Mouse (Mus musculus) forebrain, embryonic 11.5 days (tissue): ENCODE measurements around the gene Eif4g1. TPM values are rescaled to one million over a fixed set of nuclear protein-coding genes. Genes with fewer than 3 reads are reported as not detected.

Source experiments
- ATAC-seq: fragments of 200-750 bp; cut with Nextera tagmentation; replicated peaks from 2 replicates; pipeline ENCODE4 v1.8.0; 2017; ENCODE audit warnings: moderate TSS enrichment; ENCODE audit not compliant: low FRiP score
- DNase-seq: peaks from one replicate; pipeline ENCODE4 v3.0.0-alpha.2; 2017; ENCODE audit warnings: low spot score
- H3K27ac ChIP-seq: fragments of 300-500 bp; sonication (generic); 2 replicates; pipeline ENCODE4 v1.5.1; 2014; ENCODE audit warnings: low read depth, low read length
- H3K27me3 ChIP-seq: fragments of 300-500 bp; sonication (generic); 2 replicates; pipeline ENCODE4 v1.6.1; 2014; ENCODE audit warnings: mild to moderate bottlenecking, low read length, mixed read lengths; ENCODE audit not compliant: control insufficient read depth, insufficient read depth
- H3K36me3 ChIP-seq: fragments of 300-500 bp; sonication (generic); 2 replicates; pipeline ENCODE4 v1.6.1; 2014; ENCODE audit warnings: mild to moderate bottlenecking, low read length, moderate library complexity, mixed read lengths; ENCODE audit not compliant: control insufficient read depth, insufficient read depth
- H3K4me1 ChIP-seq: fragments of 300-500 bp; sonication (generic); replicated peaks from 2 replicates; pipeline ENCODE4 v1.6.1; 2014; ENCODE audit warnings: low read length, mixed read lengths; ENCODE audit not compliant: control insufficient read depth, insufficient read depth
- H3K4me2 ChIP-seq: fragments of 300-500 bp; sonication (generic); 2 replicates; pipeline ENCODE4 v1.6.1; 2014; ENCODE audit warnings: low read depth, mild to moderate bottlenecking, low read length, moderate library complexity, mixed read lengths; ENCODE audit not compliant: severe bottlenecking
- H3K4me3 ChIP-seq: fragments of 300-500 bp; sonication (generic); 2 replicates; pipeline ENCODE4 v1.5.1; 2014; ENCODE audit warnings: low read depth, low read length
- H3K9ac ChIP-seq: fragments of 300-500 bp; sonication (generic); 2 replicates; pipeline ENCODE4 v1.6.1; 2014; ENCODE audit warnings: low read length
- H3K9me3 ChIP-seq: fragments of 300-500 bp; sonication (generic); 2 replicates; pipeline ENCODE4 v1.6.1; 2016; ENCODE audit warnings: low read length, mixed read lengths; ENCODE audit not compliant: control insufficient read depth
- WGBS: fragments of 180-500 bp; shearing (Covaris S2); extraction: QIAGEN DNeasy Blood & Tissue Kit; methylation state at CpG from one replicate; pipeline ENCODE4 v1.1.7; 2014; 5-methylcytosine and 5-hydroxymethylcytosine counted together
- polyA plus RNA-seq: library from polyadenylated mRNA; unstranded; fragments of >200 nt; fragmentation: Nextera tagmentation; extraction: Ambion mirVana; gene quantifications from 2 replicates; pipeline ENCODE4 v1.2.1, GENCODE M21; 2014

Gene Eif4g1
- polyA plus RNA-seq, 1 experiment from 2014 or later, result 186 TPM

GRCm38 (mm10) chr16:20628871-20629391, 39.2 kb upstream of the Eif4g1 start:
- H3K27ac ChIP-seq, result no peak overlapping the region
- 58% methylated on average over 11 of the region's 11 CpGs for WGBS
- ATAC-seq (no peak), DNase-seq (no peak)
- no peaks in the 10 kb centered on the region for H3K9me3 ChIP-seq
- no peaks in the 10 kb centered on the region for H3K36me3 ChIP-seq
- no peak overlapping the region for H3K4me3 ChIP-seq
- H3K9ac ChIP-seq, result no peak overlapping the region; the same call in 1 of the 2 replicates
- H3K27me3 ChIP-seq, result no peaks in the 10 kb centered on the region; the same call in 1 of the 2 replicates
- H3K4me2 ChIP-seq, result no peak overlapping the region
- peaks cover 4% of the 10 kb centered on the region; the same call in 1 of the 2 replicates for H3K4me1 ChIP-seq

- peak; percentile 51 for ATAC-seq
- Histone ChIP-seq H3K27ac (no peak within 1 kb of the TSS), H3K4me3 (peak within 1 kb of the TSS; percentile 58), H3K9ac (peak within 1 kb of the TSS; percentile 82), H3K4me2 (peak within 1 kb of the TSS; percentile 96), H3K27me3 (no peaks in the 10 kb centered on the region; the same call in 1 of the 2 replicates), H3K4me1 (peaks cover 4% of the 10 kb centered on the region; the same call in 1 of the 2 replicates), H3K36me3 (no peaks in the 10 kb centered on the region), H3K9me3 (no peaks in the 10 kb centered on the region)
- WGBS, result 7% methylated on average over 50 of the region's 54 CpGs
- DNase-seq, result peak; percentile 73
These were observed 38.1 kb upstream of the Eif4g1 start, which contains the start of gene Ece2 for GRCm38 (mm10) chr16:20629731-20630634. Ece2 (plus strand) TSS chr16:20629828.

- 84% methylated on average over 8 of the region's 8 CpGs for WGBS
- Histone ChIP-seq H3K27me3 (no peaks in the 10 kb centered on the region), H3K4me3 (no peak overlapping the region)
These were observed 30.7 kb upstream of the Eif4g1 start for GRCm38 (mm10) chr16:20637410-20637809.

DNA sequence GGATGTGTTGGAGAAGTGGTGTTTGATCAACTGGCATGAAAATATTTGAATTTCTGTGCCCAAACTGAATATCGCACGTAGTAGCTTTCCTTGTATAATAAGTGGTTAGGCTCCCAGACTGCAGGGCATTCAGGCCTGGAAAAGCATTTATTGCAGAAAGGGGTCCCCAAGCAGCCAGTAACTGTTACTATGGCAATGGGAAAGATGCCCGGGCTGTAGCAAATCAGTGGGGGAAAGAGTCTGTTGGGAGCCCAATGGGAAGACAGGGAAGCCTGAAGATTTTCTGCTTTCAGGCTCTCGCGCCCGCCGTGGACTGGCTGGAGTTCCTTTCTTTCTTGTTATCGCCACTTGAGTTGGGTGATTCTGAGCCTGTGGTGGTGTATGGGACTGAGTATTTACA, 29.7 kb upstream of the Eif4g1 start:
- Histone ChIP-seq H3K27ac (no peak overlapping the region), H3K36me3 (no peaks in the 10 kb centered on the region), H3K4me2 (no peak overlapping the region), H3K27me3 (no peaks in the 10 kb centered on the region), H3K4me1 (0 out of 2 replicates have a peak, but pooled peaks cover 2% of the 10 kb centered on the region), H3K4me3 (no peak overlapping the region), H3K9me3 (no peaks in the 10 kb centered on the region), H3K9ac (no peak overlapping the region)
- no peak for DNase-seq
- ATAC-seq, result no peak
- WGBS, result 87% methylated on average over 8 of the region's 8 CpGs

More at GRCm38 (mm10) chr16:20637410-20637809, 30.7 kb upstream of the Eif4g1 start:
- H3K27ac ChIP-seq, result no peak overlapping the region
- H3K4me2 ChIP-seq, result no peak overlapping the region
- no peaks in the 10 kb centered on the region for H3K36me3 ChIP-seq
- no peaks in the 10 kb centered on the region for H3K9me3 ChIP-seq
- DNase-seq (no peak), ATAC-seq (no peak)
- no peak overlapping the region for H3K9ac ChIP-seq
- 0 out of 2 replicates have a peak, but pooled peaks cover 2% of the 10 kb centered on the region for H3K4me1 ChIP-seq

DNA sequence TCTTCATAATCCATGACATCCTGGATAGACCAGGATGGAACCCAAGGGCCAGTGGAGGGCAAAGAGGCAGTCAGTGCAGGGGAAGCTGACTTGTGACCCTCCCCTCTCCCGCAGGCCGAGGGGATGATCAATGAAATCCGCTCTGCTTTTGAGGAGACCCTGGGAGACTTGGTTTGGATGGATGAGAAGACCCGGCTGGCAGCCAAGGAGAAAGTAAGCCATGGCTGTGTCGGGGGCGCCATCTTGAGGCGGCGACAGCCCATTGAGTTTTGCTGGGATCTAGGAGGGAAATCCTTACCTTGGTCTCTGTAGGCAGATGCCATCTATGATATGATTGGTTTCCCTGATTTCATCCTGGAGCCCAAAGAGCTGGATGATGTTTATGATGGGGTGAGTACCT, 26.0 kb upstream of the Eif4g1 start:
- Histone ChIP-seq H3K9ac (no peak overlapping the region), H3K4me2 (no peak overlapping the region), H3K4me3 (no peak overlapping the region), H3K9me3 (no peaks in the 10 kb centered on the region), H3K27me3 (no peaks in the 10 kb centered on the region), H3K27ac (no peak overlapping the region), H3K4me1 (0 out of 2 replicates have a peak, but pooled peaks cover 2% of the 10 kb centered on the region), H3K36me3 (no peaks in the 10 kb centered on the region)
- DNase-seq (peak; percentile 85), ATAC-seq (peak; percentile 44; the same call in 1 of the 2 replicates)
- 2% methylated on average over 8 of the region's 8 CpGs for WGBS

DNA sequence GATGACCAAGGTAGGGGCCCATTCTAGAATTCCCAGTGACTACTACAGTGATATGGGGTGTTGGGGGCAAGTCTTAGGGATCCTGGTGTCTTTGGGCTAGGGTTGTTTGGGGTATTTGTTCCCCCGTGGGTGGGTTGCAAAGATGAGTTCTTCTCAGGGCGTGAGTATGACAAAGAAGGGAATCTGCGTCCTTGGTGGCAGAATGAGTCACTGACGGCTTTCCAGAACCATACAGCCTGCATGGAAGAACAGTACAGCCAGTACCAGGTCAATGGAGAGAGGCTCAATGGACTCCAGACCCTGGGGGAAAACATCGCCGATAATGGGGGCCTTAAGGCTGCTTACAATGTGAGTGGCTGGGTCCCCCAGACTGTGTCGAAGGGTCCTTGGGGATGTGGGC, 24.2 kb upstream of the Eif4g1 start:
- no peak overlapping the region for H3K9ac ChIP-seq
- no peaks in the 10 kb centered on the region for H3K9me3 ChIP-seq
- no peak overlapping the region for H3K4me2 ChIP-seq
- 81% methylated on average over 7 of the region's 7 CpGs for WGBS
- no peak overlapping the region for H3K4me3 ChIP-seq
- 0 out of 2 replicates have a peak, but pooled peaks cover 2% of the 10 kb centered on the region for H3K4me1 ChIP-seq
- ATAC-seq (no peak), DNase-seq (no peak)
- no peaks in the 10 kb centered on the region for H3K36me3 ChIP-seq
- H3K27ac ChIP-seq, result no peak overlapping the region
- no peaks in the 10 kb centered on the region for H3K27me3 ChIP-seq

GRCm38 (mm10) chr16:20651076-20651946, 16.8 kb upstream of the Eif4g1 start, which contains the start of gene Psmd2:
Psmd2 (plus strand) TSS chr16:20651652.
- H3K27ac ChIP-seq, result peak within 1 kb of the TSS; percentile 68; the same call in 1 of the 2 replicates
- ATAC-seq (peak; percentile 96), DNase-seq (peak; percentile 98)
- peak within 1 kb of the TSS; percentile 89 for H3K4me3 ChIP-seq
- no peaks in the 10 kb centered on the region for H3K27me3 ChIP-seq
- H3K4me2 ChIP-seq, result peak within 1 kb of the TSS; percentile 96
- peak within 1 kb of the TSS; percentile 86 for H3K9ac ChIP-seq
- H3K9me3 ChIP-seq, result no peaks in the 10 kb centered on the region
- H3K36me3 ChIP-seq, result peaks cover 9% of the 10 kb centered on the region; the same call in 1 of the 2 replicates
- H3K4me1 ChIP-seq, result peaks cover 2% of the 10 kb centered on the region; the same call in 1 of the 2 replicates
- WGBS, result 2% methylated on average over 45 of the region's 46 CpGs

DNA sequence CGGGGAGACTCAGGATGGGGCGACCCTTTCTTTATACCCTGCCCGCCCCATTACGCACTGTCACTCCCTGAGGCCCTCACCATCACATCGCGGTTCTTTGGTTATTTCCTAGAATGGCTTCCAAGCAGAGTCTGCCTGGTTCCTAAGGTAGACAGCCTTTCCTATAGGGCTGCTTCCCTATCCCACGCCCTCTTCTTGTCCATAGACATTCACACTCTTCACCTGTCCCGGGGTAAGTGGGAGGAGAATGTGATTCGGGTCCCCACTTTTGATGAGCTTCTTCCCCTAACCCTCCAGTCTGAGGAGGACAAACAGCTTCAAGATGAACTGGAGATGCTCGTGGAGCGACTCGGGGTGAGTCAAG, 16.2 kb upstream of the Eif4g1 start:
- H3K27ac ChIP-seq, result 0 out of 2 replicates have a peak overlapping the region, but pooled peaks have one; percentile 12
- H3K27me3 ChIP-seq, result no peaks in the 10 kb centered on the region
- no peak for ATAC-seq
- H3K4me3 ChIP-seq, result peak overlapping the region; percentile 89
- peaks cover 2% of the 10 kb centered on the region; the same call in 1 of the 2 replicates for H3K4me1 ChIP-seq
- WGBS, result 12% methylated on average over 12 of the region's 12 CpGs
- H3K36me3 ChIP-seq, result peaks cover 9% of the 10 kb centered on the region; the same call in 1 of the 2 replicates
- no peak for DNase-seq
- no peaks in the 10 kb centered on the region for H3K9me3 ChIP-seq
- H3K4me2 ChIP-seq, result peak overlapping the region; percentile 96
- H3K9ac ChIP-seq, result peak overlapping the region; percentile 86
